Mouse (Mus musculus): ENCODE measurements around the gene Mrps6. TPM values are rescaled to one million over a fixed set of nuclear protein-coding genes. Genes with fewer than 3 reads are reported as not detected.

Gene Mrps6
- polyA plus RNA-seq, 1 experiment from 2014 or later: 186 TPM

- Histone ChIP-seq H3K9me3 (replicated peaks; ENCODE audit: control insufficient read depth, low read length) (no peaks in the 10 kb centered on the region), H3K4me1 (ENCODE audit: control insufficient read depth, insufficient read depth, low read length) (0 out of 2 replicates have a peak, but pooled peaks cover 4% of the 10 kb centered on the region), H3K4me3 (ENCODE audit: low read depth, low read length) (no peak overlapping the region), H3K27ac (ENCODE audit: low read depth, low read length) (peak overlapping the region; percentile 28; the same call in 1 of the 2 replicates), H3K27me3 (replicated peaks; ENCODE audit: control insufficient read depth, insufficient read depth, low read length) (no peaks in the 10 kb centered on the region), H3K36me3 (ENCODE audit: control insufficient read depth, insufficient read depth, low read length) (no peaks in the 10 kb centered on the region), H3K4me2 (ENCODE audit: low read length) (no peak overlapping the region), H3K9ac (ENCODE audit: low read length) (no peak overlapping the region)
- DNase-seq (ENCODE audit: low spot score) (peak; percentile 52), ATAC-seq (peak; percentile 42)
- 5% methylated on average over 9 of the region's 9 CpGs for WGBS
Observed at GRCm38 (mm10) chr16:92142426-92143012, 84.4 kb downstream of the Mrps6 start.

DNA sequence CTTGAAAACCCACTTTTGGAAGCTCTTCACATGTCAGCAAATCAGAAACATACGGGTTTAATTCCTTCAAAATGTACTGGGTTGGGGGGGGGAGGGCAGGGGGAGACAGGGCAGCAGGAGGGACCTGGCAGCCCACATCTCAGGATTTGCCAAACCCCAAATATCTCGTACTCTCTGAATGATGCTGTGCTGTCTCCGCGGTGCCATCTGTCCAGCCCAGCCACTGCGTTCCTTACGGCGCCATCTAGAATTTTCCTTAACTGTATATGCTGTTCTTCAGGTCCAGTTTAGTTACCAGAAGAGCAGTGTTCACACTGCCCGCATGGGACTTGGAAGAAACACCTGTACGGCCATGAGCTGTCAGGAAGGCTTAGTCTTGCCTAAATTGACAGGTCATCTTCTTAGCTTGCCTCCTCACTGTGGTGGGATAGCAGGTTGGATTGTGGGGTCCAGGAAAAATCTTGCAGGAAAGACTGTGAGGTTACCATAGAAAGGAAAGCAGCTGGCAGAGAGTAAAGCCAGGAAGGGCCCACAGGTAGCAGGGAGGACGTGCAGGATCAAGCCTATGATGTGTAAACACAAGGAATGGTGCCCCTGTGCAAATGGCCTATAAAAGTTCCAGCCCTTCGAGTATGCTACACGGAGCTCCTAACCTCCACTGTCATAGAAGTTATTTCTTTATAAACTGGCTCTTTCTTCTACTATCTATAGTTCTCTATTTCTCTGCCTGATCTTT, 89.7 kb downstream of the Mrps6 start:
- Histone ChIP-seq H3K4me2 (ENCODE audit: low read length) (no peak overlapping the region), H3K27ac (ENCODE audit: low read depth, low read length) (no peak overlapping the region), H3K36me3 (ENCODE audit: control insufficient read depth, insufficient read depth, low read length) (no peaks in the 10 kb centered on the region), H3K4me3 (ENCODE audit: low read depth, low read length) (no peak overlapping the region), H3K9me3 (replicated peaks; ENCODE audit: control insufficient read depth, low read length) (no peaks in the 10 kb centered on the region), H3K4me1 (ENCODE audit: control insufficient read depth, insufficient read depth, low read length) (no peaks in the 10 kb centered on the region), H3K9ac (ENCODE audit: low read length) (no peak overlapping the region), H3K27me3 (replicated peaks; ENCODE audit: control insufficient read depth, insufficient read depth, low read length) (no peaks in the 10 kb centered on the region)
- WGBS: 87% methylated on average over 12 of the region's 12 CpGs
- ATAC-seq: no peak
- DNase-seq (ENCODE audit: low spot score): no peak

DNA sequence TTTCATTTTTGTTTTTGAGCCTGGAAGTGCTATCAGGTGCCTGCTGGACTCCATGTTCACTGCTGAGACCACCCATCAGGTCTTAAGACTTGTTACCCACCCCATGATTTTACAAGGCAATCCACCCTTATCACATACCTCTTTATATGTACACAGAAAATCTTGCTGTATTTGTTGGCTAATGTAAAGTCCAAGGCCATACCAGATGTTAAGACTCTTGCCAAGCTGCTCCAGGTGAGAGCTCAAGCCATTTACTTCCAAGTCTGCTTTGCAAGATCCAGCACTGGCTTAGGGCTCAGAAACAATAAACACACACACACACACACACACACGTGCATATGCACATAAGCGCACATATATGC, 90.3 kb downstream of the Mrps6 start:
- Histone ChIP-seq H3K27ac (ENCODE audit: low read depth, low read length) (no peak overlapping the region), H3K27me3 (replicated peaks; ENCODE audit: control insufficient read depth, insufficient read depth, low read length) (no peaks in the 10 kb centered on the region), H3K9ac (ENCODE audit: low read length) (no peak overlapping the region), H3K4me3 (ENCODE audit: low read depth, low read length) (no peak overlapping the region), H3K9me3 (replicated peaks; ENCODE audit: control insufficient read depth, low read length) (no peaks in the 10 kb centered on the region), H3K36me3 (ENCODE audit: control insufficient read depth, insufficient read depth, low read length) (no peaks in the 10 kb centered on the region), H3K4me2 (ENCODE audit: low read length) (no peak overlapping the region), H3K4me1 (ENCODE audit: control insufficient read depth, insufficient read depth, low read length) (no peaks in the 10 kb centered on the region)
- WGBS: 88% methylated on average over 2 of the region's 2 CpGs
- DNase-seq (ENCODE audit: low spot score) (no peak), ATAC-seq (no peak)

DNA sequence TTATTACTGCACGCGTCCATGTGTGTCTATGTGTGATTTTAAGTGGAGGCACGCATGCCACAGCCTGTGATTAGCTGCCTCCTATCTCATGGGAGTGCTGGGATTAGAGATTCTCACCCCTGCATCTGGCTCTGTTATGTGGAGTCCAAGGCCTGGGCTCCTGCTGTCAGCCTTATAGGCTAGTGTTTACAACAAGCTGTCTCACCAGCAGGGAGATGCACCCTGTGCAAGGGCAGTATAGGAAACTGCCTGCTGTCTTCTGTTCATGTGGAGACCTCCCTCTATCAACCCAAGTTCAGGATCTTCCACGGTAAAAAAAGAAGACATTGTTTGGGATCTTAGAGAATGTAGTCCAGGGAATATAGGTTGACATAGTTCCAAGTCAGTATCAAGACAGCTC, 92.9 kb downstream of the Mrps6 start:
- 71% methylated on average over 4 of the region's 4 CpGs for WGBS
- Histone ChIP-seq H3K4me2 (ENCODE audit: low read length) (no peak overlapping the region), H3K27ac (ENCODE audit: low read depth, low read length) (no peak overlapping the region), H3K9ac (ENCODE audit: low read length) (no peak overlapping the region), H3K36me3 (ENCODE audit: control insufficient read depth, insufficient read depth, low read length) (no peaks in the 10 kb centered on the region), H3K4me3 (ENCODE audit: low read depth, low read length) (no peak overlapping the region), H3K27me3 (replicated peaks; ENCODE audit: control insufficient read depth, insufficient read depth, low read length) (no peaks in the 10 kb centered on the region), H3K4me1 (ENCODE audit: control insufficient read depth, insufficient read depth, low read length) (no peaks in the 10 kb centered on the region), H3K9me3 (replicated peaks; ENCODE audit: control insufficient read depth, low read length) (no peaks in the 10 kb centered on the region)
- no peak for ATAC-seq
- no peak for DNase-seq (ENCODE audit: low spot score)

DNA sequence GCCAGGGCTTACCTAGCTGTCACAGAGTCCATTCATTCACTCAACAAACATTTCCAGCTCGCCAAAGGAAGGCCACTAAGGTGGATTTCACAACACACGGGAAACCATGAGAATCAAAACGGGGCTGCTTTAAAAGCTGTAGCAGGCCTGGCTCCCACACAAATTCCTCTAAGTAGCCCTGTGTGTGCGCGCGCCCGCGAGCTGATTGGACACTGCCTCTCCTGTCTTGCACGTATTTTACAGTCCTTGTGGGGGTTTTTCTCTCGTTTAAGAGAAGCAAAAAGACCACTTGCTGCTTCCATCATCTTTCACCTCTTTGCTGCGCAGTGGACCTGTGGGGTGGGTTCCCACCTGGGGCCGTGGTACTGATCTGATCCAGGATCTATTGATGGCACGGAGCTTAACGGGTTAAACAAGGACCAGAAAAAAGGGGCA, 100.0 kb downstream of the Mrps6 start:
- Histone ChIP-seq H3K27me3 (replicated peaks; ENCODE audit: control insufficient read depth, insufficient read depth, low read length) (no peaks in the 10 kb centered on the region), H3K4me1 (ENCODE audit: control insufficient read depth, insufficient read depth, low read length) (0 out of 2 replicates have a peak, but pooled peaks cover 2% of the 10 kb centered on the region), H3K4me2 (ENCODE audit: low read length) (peak overlapping the region; percentile 59), H3K4me3 (ENCODE audit: low read depth, low read length) (peak overlapping the region; percentile 33), H3K9me3 (replicated peaks; ENCODE audit: control insufficient read depth, low read length) (no peaks in the 10 kb centered on the region), H3K9ac (ENCODE audit: low read length) (peak overlapping the region; percentile 64), H3K36me3 (ENCODE audit: control insufficient read depth, insufficient read depth, low read length) (no peaks in the 10 kb centered on the region), H3K27ac (ENCODE audit: low read depth, low read length) (no peak overlapping the region)
- ATAC-seq (peak; percentile 74), DNase-seq (ENCODE audit: low spot score) (peak; percentile 63)
- 2% methylated on average over 14 of the region's 14 CpGs for whole genome bisulfite sequencing

DNA sequence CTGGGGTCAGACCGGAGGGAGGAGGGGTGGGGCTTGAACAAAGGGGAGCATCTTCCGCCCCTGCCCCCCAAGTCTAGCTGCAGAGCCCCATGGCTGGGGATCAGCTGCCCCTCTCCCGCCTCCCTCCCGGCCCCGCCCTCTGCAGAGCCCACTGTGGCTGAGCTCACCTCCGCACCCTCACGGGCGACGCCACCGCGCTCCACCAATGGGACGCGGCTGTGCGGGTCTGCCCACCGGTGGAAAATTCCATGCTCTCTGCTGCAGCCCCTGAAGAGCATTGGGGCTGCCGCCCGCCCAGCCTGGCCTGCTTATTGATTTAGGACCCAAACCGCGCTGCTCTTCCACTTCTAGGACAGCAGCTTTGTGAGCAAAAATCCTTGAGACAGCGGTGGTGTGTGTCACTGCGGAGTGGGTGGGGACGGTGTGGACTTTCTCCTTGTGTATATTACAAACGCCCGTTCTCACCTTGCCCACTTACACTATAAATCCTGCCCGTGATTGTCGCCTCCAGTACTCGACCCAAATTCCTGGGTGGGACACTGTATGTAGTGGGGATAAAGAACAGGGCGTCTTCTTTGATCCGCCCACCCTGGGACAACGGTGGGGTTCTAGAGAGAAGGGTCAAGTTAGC, 100.5 kb downstream of the Mrps6 start:
- Histone ChIP-seq H3K4me1 (ENCODE audit: control insufficient read depth, insufficient read depth, low read length) (0 out of 2 replicates have a peak, but pooled peaks cover 2% of the 10 kb centered on the region), H3K9ac (ENCODE audit: low read length) (peak overlapping the region; percentile 64), H3K27me3 (replicated peaks; ENCODE audit: control insufficient read depth, insufficient read depth, low read length) (no peaks in the 10 kb centered on the region), H3K9me3 (replicated peaks; ENCODE audit: control insufficient read depth, low read length) (no peaks in the 10 kb centered on the region), H3K27ac (ENCODE audit: low read depth, low read length) (0 out of 2 replicates have a peak overlapping the region, but pooled peaks have one; percentile 0), H3K4me3 (ENCODE audit: low read depth, low read length) (peak overlapping the region; percentile 33), H3K36me3 (ENCODE audit: control insufficient read depth, insufficient read depth, low read length) (no peaks in the 10 kb centered on the region), H3K4me2 (ENCODE audit: low read length) (peak overlapping the region; percentile 59)
- WGBS: 4% methylated on average over 30 of the region's 30 CpGs
- DNase-seq (ENCODE audit: low spot score) (peak; percentile 80), ATAC-seq (peak; percentile 96)

- H3K27me3 ChIP-seq (replicated peaks; ENCODE audit: control insufficient read depth, insufficient read depth, low read length): no peaks in the 10 kb centered on the region
- peak overlapping the region; percentile 33; the same call in 1 of the 2 replicates for H3K4me3 ChIP-seq (ENCODE audit: low read depth, low read length)
- H3K4me1 ChIP-seq (ENCODE audit: control insufficient read depth, insufficient read depth, low read length): 0 out of 2 replicates have a peak, but pooled peaks cover 2% of the 10 kb centered on the region
- peak overlapping the region; percentile 64 for H3K9ac ChIP-seq (ENCODE audit: low read length)
- DNase-seq (ENCODE audit: low spot score): no peak
- no peak overlapping the region for H3K27ac ChIP-seq (ENCODE audit: low read depth, low read length)
- no peaks in the 10 kb centered on the region for H3K9me3 ChIP-seq (replicated peaks; ENCODE audit: control insufficient read depth, low read length)
- H3K36me3 ChIP-seq (ENCODE audit: control insufficient read depth, insufficient read depth, low read length): no peaks in the 10 kb centered on the region
- WGBS: 58% methylated on average over 6 of the region's 6 CpGs
- no peak for ATAC-seq
- peak overlapping the region; percentile 59 for H3K4me2 ChIP-seq (ENCODE audit: low read length)
Observed at GRCm38 (mm10) chr16:92159114-92159513, 101.0 kb downstream of the Mrps6 start.

Measured in forebrain, embryonic 14.5 days (tissue).